Mouse (Mus musculus) heart, embryonic 16.5 days (tissue): ENCODE results near the gene Cmtr1. TPM values are rescaled to one million over a fixed set of nuclear protein-coding genes. Genes with fewer than 3 reads are reported as not detected.
"Not testable (repeated sequence)": the region's sequence is repeated elsewhere in the genome, so short reads cannot be mapped to it uniquely, and the experiment has no call there.

Experiments
- ATAC-seq: fragments of 200-750 bp; cut with Nextera tagmentation; replicated peaks from 2 replicates; pipeline ENCODE4 v1.8.0; 2017; ENCODE audit warnings: moderate number of reproducible peaks; ENCODE audit not compliant: insufficient read depth, low FRiP score; ENCODE audit errors: extremely low read depth
- H3K27ac ChIP-seq: fragments of 300-500 bp; sonication (generic); 2 replicates; pipeline ENCODE4 v1.5.1; 2014; ENCODE audit warnings: mild to moderate bottlenecking, low read length, control low read depth, moderate library complexity
- H3K27me3 ChIP-seq: fragments of 300-500 bp; sonication (generic); 2 replicates; pipeline ENCODE4 v1.6.1; 2014; ENCODE audit warnings: low read length, mixed read lengths; ENCODE audit not compliant: control insufficient read depth, insufficient read depth
- H3K36me3 ChIP-seq: fragments of 300-500 bp; sonication (generic); 2 replicates; pipeline ENCODE4 v1.6.1; 2014; ENCODE audit not compliant: control insufficient read depth, insufficient read depth
- H3K4me1 ChIP-seq: fragments of 300-500 bp; sonication (generic); 2 replicates; pipeline ENCODE4 v1.6.1; 2014; ENCODE audit warnings: low read length, mixed read lengths; ENCODE audit not compliant: control insufficient read depth, insufficient read depth
- H3K4me2 ChIP-seq: fragments of 300-500 bp; sonication (generic); 2 replicates; pipeline ENCODE4 v1.6.1; 2014; ENCODE audit warnings: low read depth, mild to moderate bottlenecking, control low read depth, low read length
- H3K4me3 ChIP-seq: fragments of 300-500 bp; sonication (generic); 2 replicates; pipeline ENCODE4 v1.5.1; 2014; ENCODE audit warnings: mild to moderate bottlenecking, control low read depth, low read length
- H3K9ac ChIP-seq: fragments of 300-500 bp; sonication (generic); 2 replicates; pipeline ENCODE4 v1.6.1; 2014; ENCODE audit warnings: low read length, control low read depth
- H3K9me3 ChIP-seq: fragments of 300-500 bp; sonication (generic); replicated peaks from 2 replicates; pipeline ENCODE4 v1.6.1; 2016; ENCODE audit warnings: low read length; ENCODE audit not compliant: control insufficient read depth
- WGBS: fragments of 180-500 bp; shearing (Covaris S2); extraction: QIAGEN DNeasy Blood & Tissue Kit; methylation state at CpG from one replicate; pipeline ENCODE4 v1.1.7; 2014; 5-methylcytosine and 5-hydroxymethylcytosine counted together
- polyA plus RNA-seq: library from polyadenylated mRNA; unstranded; fragments of >200 nt; fragmentation: Nextera tagmentation; extraction: Ambion mirVana; gene quantifications from 2 replicates; pipeline ENCODE4 v1.2.1, GENCODE M21; 2015

Cmtr1 gene
- polyA plus RNA-seq = 81.7 and 90.5 TPM in 2 replicates

- no peaks in the 10 kb centered on the region for H3K9me3 ChIP-seq
- H3K4me1 ChIP-seq = peaks cover 5% of the 10 kb centered on the region
- peak within 1 kb of the TSS; percentile 81 for H3K4me2 ChIP-seq
- peak; percentile 98 for ATAC-seq
- H3K36me3 ChIP-seq = peaks cover under 1% of the 10 kb centered on the region; the same call in 1 of the 2 replicates
- under 1% methylated on average over 41 of the region's 41 CpGs for WGBS
- peak within 1 kb of the TSS; percentile 95 for H3K27ac ChIP-seq
- H3K4me3 ChIP-seq = peak within 1 kb of the TSS; percentile 98
- H3K9ac ChIP-seq = peak within 1 kb of the TSS; percentile 98
- H3K27me3 ChIP-seq = no peaks in the 10 kb centered on the region
Measured at GRCm38 (mm10) chr17:29660076-29660761, at the start of gene Cmtr1. Gene Cmtr1, plus strand, starts transcription at chr17:29660595.

- H3K4me1 ChIP-seq = peaks cover 17% of the 10 kb centered on the region
- not testable (repeated sequence) for H3K4me2 ChIP-seq, H3K27ac ChIP-seq, ATAC-seq, H3K9me3 ChIP-seq, H3K4me3 ChIP-seq, H3K9ac ChIP-seq, H3K27me3 ChIP-seq, H3K36me3 ChIP-seq
- WGBS = 86% methylated on average over 5 of the region's 5 CpGs
Measured at GRCm38 (mm10) chr17:29613453-29613852, 46.9 kb upstream of the Cmtr1 start.

- H3K4me3 ChIP-seq = peak within 1 kb of the TSS; percentile 92
- peaks cover 5% of the 10 kb centered on the region for H3K36me3 ChIP-seq
- H3K9me3 ChIP-seq = no peaks in the 10 kb centered on the region
- peak within 1 kb of the TSS; percentile 99 for H3K9ac ChIP-seq
- 2% methylated on average over 52 of the region's 52 CpGs for WGBS
- no peaks in the 10 kb centered on the region for H3K27me3 ChIP-seq
- H3K27ac ChIP-seq = peak within 1 kb of the TSS; percentile 94
- ATAC-seq = peak; percentile 95
- peak within 1 kb of the TSS; percentile 87 for H3K4me2 ChIP-seq
- H3K4me1 ChIP-seq = peaks cover 17% of the 10 kb centered on the region
Measured at GRCm38 (mm10) chr17:29614115-29615023, 46.0 kb upstream of the Cmtr1 start, which contains the start of the genes Rnf8 and Gm28043. Gene Rnf8, plus strand, starts transcription at chr17:29614790. Gene Gm28043, plus strand, starts transcription at chr17:29614876.

GRCm38 (mm10) chr17:29615024-29615551 is 45.3 kb upstream of the Cmtr1 start:
- H3K9ac ChIP-seq = peak overlapping the region; percentile 99
- peak; percentile 47; the same call in 1 of the 2 replicates for ATAC-seq
- peak overlapping the region; percentile 94 for H3K27ac ChIP-seq
- under 1% methylated on average over 42 of the region's 43 CpGs for WGBS
- H3K4me2 ChIP-seq = peak overlapping the region; percentile 87
- peaks cover 17% of the 10 kb centered on the region for H3K4me1 ChIP-seq
- no peaks in the 10 kb centered on the region for H3K27me3 ChIP-seq
- H3K4me3 ChIP-seq = peak overlapping the region; percentile 92
- H3K9me3 ChIP-seq = no peaks in the 10 kb centered on the region
- H3K36me3 ChIP-seq = peaks cover 10% of the 10 kb centered on the region

GRCm38 (mm10) chr17:29615616-29616015 is 44.8 kb upstream of the Cmtr1 start:
- WGBS = 14% methylated on average over 4 of the region's 4 CpGs
- Histone ChIP-seq H3K4me1 (peaks cover 17% of the 10 kb centered on the region), H3K4me3 (peak overlapping the region; percentile 92), H3K4me2 (peak overlapping the region; percentile 87), H3K27me3 (no peaks in the 10 kb centered on the region), H3K36me3 (peaks cover 10% of the 10 kb centered on the region), H3K27ac (peak overlapping the region; percentile 94), H3K9me3 (no peaks in the 10 kb centered on the region), H3K9ac (peak overlapping the region; percentile 99)
- no peak for ATAC-seq

- Histone ChIP-seq H3K4me3 (no peak overlapping the region), H3K4me2 (no peak overlapping the region), H3K9ac (no peak overlapping the region), H3K36me3 (peaks cover 33% of the 10 kb centered on the region), H3K4me1 (peaks cover 14% of the 10 kb centered on the region), H3K27ac (no peak overlapping the region), H3K9me3 (no peaks in the 10 kb centered on the region), H3K27me3 (no peaks in the 10 kb centered on the region)
- WGBS = 83% methylated on average over 3 of the region's 3 CpGs
- no peak for ATAC-seq
Measured at GRCm38 (mm10) chr17:29619231-29619630, 41.2 kb upstream of the Cmtr1 start.

- Histone ChIP-seq H3K27me3 (no peaks in the 10 kb centered on the region), H3K4me2 (no peak overlapping the region), H3K4me1 (no peaks in the 10 kb centered on the region), H3K9ac (no peak overlapping the region), H3K27ac (no peak overlapping the region), H3K36me3 (peaks cover 51% of the 10 kb centered on the region), H3K9me3 (no peaks in the 10 kb centered on the region), H3K4me3 (no peak overlapping the region)
- ATAC-seq = no peak
- 93% methylated on average over 8 of the region's 8 CpGs for WGBS
Measured at GRCm38 (mm10) chr17:29623488-29623887, 36.9 kb upstream of the Cmtr1 start.

- Histone ChIP-seq H3K9ac (no peak overlapping the region), H3K27ac (no peak overlapping the region), H3K4me3 (no peak overlapping the region), H3K9me3 (no peaks in the 10 kb centered on the region), H3K4me2 (no peak overlapping the region), H3K4me1 (no peaks in the 10 kb centered on the region), H3K36me3 (peaks cover 58% of the 10 kb centered on the region), H3K27me3 (no peaks in the 10 kb centered on the region)
- 90% methylated on average over 9 of the region's 9 CpGs for WGBS
- no peak for ATAC-seq
Measured at GRCm38 (mm10) chr17:29627285-29627684, 33.1 kb upstream of the Cmtr1 start.
